Mouse (Mus musculus) CH12.LX (cell line): ENCODE results near the gene Olfr1122. TPM values are rescaled to one million over a fixed set of nuclear protein-coding genes. Genes with fewer than 3 reads are reported as not detected.

Experiments used
- DNase-seq: peaks from one replicate; pipeline ENCODE4 v3.0.0-alpha.2; 2013; ENCODE audit errors: extremely low read depth
- H3K27ac ChIP-seq: 2 replicates; pipeline ENCODE4 v1.5.1; 2012; ENCODE audit warnings: low read depth, mild to moderate bottlenecking, control low read depth, moderate library complexity; ENCODE audit not compliant: insufficient read depth
- H3K27me3 ChIP-seq: replicated peaks from 2 replicates; pipeline ENCODE3; 2012; ENCODE audit warnings: inconsistent platforms
- H3K36me3 ChIP-seq, 2 experiments: replicated peaks in 1 of 2; 2 replicates each; pipeline versions ENCODE3 to v1.6.1; 2012; ENCODE audit warnings: inconsistent platforms in 1 of 2, low read length in 1 of 2, mild to moderate bottlenecking in 1 of 2, mixed read lengths in 1 of 2, moderate library complexity in 1 of 2; ENCODE audit not compliant: control insufficient read depth in 1 of 2, insufficient read depth in 1 of 2
- H3K4me1 ChIP-seq, 2 experiments: 2 replicates each; pipeline ENCODE4 v1.6.1; 2012; ENCODE audit warnings: inconsistent platforms in 1 of 2, moderate library complexity in 1 of 2; ENCODE audit not compliant: insufficient read depth in 2 of 2, control insufficient read depth in 1 of 2
- H3K4me2 ChIP-seq: 2 replicates; pipeline ENCODE4 v1.6.1; 2012; ENCODE audit warnings: low read depth, mild to moderate bottlenecking, control low read depth; ENCODE audit not compliant: poor library complexity, insufficient read depth, severe bottlenecking
- H3K4me3 ChIP-seq, 3 experiments: fragments of 150-350 bp in 1 of 3; sonication (generic) in 1 of 3; replicated peaks in 1 of 3; 2 replicates each; pipeline versions ENCODE3 to v1.5.1; 2011 to 2012; ENCODE audit warnings: low read depth in 2 of 3, low read length in 2 of 3, mild to moderate bottlenecking in 2 of 3, moderate library complexity in 2 of 3, control low read depth in 1 of 3, improper control_type of control experiment in 1 of 3, inconsistent platforms in 1 of 3, mixed read lengths in 1 of 3; ENCODE audit not compliant: poor library complexity in 1 of 3
- H3K79me2 ChIP-seq: replicated peaks from 2 replicates; pipeline ENCODE4 v1.6.1; 2012; ENCODE audit warnings: mild to moderate bottlenecking, moderate library complexity; ENCODE audit not compliant: control insufficient read depth, poor library complexity, insufficient read depth, severe bottlenecking; ENCODE audit errors: extremely low read depth
- H3K9ac ChIP-seq: 2 replicates; pipeline ENCODE4 v1.6.1; 2012; ENCODE audit warnings: low read depth, mild to moderate bottlenecking, control low read depth, moderate library complexity; ENCODE audit not compliant: insufficient read depth
- H3K9me3 ChIP-seq: replicated peaks from 2 replicates; pipeline ENCODE3; 2012; ENCODE audit warnings: low read length, inconsistent platforms, mixed read lengths
- BHLHE40 ChIP-seq: IDR thresholded peaks from 2 replicates; pipeline ENCODE4 v1.6.1; 2011; ENCODE audit warnings: mild to moderate bottlenecking, low read depth, low read length, improper control_type of control experiment
- GABPA ChIP-seq: IDR thresholded peaks from 2 replicates; pipeline ENCODE4 v1.6.1; 2012; ENCODE audit warnings: low read depth, low read length, improper control_type of control experiment, inconsistent platforms; ENCODE audit not compliant: insufficient replicate concordance
- HCFC1 ChIP-seq: IDR thresholded peaks from 2 replicates; pipeline ENCODE4 v1.6.1; 2012; ENCODE audit warnings: low read depth, mild to moderate bottlenecking, inconsistent platforms, low read length, improper control_type of control experiment
- JUN ChIP-seq: IDR thresholded peaks from 2 replicates; pipeline ENCODE4 v1.6.1; 2011; ENCODE audit warnings: low read depth, mild to moderate bottlenecking, low read length, improper control_type of control experiment, moderate library complexity; ENCODE audit not compliant: insufficient read depth
- JUND ChIP-seq: conservative IDR thresholded peaks from 2 replicates; pipeline ENCODE4 v1.6.1; 2011; ENCODE audit warnings: low read depth, low read length, improper control_type of control experiment
- MAFK ChIP-seq: IDR thresholded peaks from 2 replicates; pipeline ENCODE4 v1.6.1; 2011; ENCODE audit warnings: low read length, improper control_type of control experiment; ENCODE audit not compliant: insufficient replicate concordance
- MAX ChIP-seq: IDR thresholded peaks from 2 replicates; pipeline ENCODE4 v1.6.1; 2011; ENCODE audit warnings: low read length, improper control_type of control experiment
- MAZ ChIP-seq: IDR thresholded peaks from 2 replicates; pipeline ENCODE4 v1.6.1; 2012; ENCODE audit warnings: low read depth, mild to moderate bottlenecking, inconsistent platforms, low read length, improper control_type of control experiment, moderate library complexity
- MXI1 ChIP-seq: IDR thresholded peaks from 2 replicates; pipeline ENCODE4 v1.6.1; 2011; ENCODE audit warnings: mild to moderate bottlenecking, low read depth, low read length, improper control_type of control experiment
- MYC ChIP-seq: IDR thresholded peaks from 2 replicates; pipeline ENCODE4 v1.6.1; 2011; ENCODE audit warnings: low read depth, mild to moderate bottlenecking, improper control_type of control experiment, low read length
- POLR2AphosphoS2 ChIP-seq: IDR thresholded peaks from 2 replicates; pipeline ENCODE4 v1.6.1; 2011; ENCODE audit warnings: low read depth, low read length, improper control_type of control experiment
- SIN3A ChIP-seq: IDR thresholded peaks from 2 replicates; pipeline ENCODE4 v1.6.1; 2012; ENCODE audit warnings: low read length, improper control_type of control experiment, inconsistent platforms
- SMC3 ChIP-seq: IDR thresholded peaks from 2 replicates; pipeline ENCODE4 v1.6.1; 2011; ENCODE audit warnings: low read depth, low read length, improper control_type of control experiment
- TCF12 ChIP-seq: IDR thresholded peaks from 2 replicates; pipeline ENCODE4 v1.6.1; 2014; ENCODE audit warnings: low read depth, mild to moderate bottlenecking, inconsistent platforms, low read length, improper control_type of control experiment
- UBTF ChIP-seq: IDR thresholded peaks from 2 replicates; pipeline ENCODE4 v1.6.1; 2012; ENCODE audit warnings: low read depth, mild to moderate bottlenecking, inconsistent platforms, low read length, improper control_type of control experiment, moderate library complexity
- ZC3H11A ChIP-seq: IDR thresholded peaks from 2 replicates; pipeline ENCODE4 v1.6.1; 2012; ENCODE audit warnings: low read depth, mild to moderate bottlenecking, inconsistent platforms, low read length, improper control_type of control experiment
- ZKSCAN1 ChIP-seq: IDR thresholded peaks from 2 replicates; pipeline ENCODE4 v1.6.1; 2012; ENCODE audit warnings: low read depth, inconsistent platforms, low read length, improper control_type of control experiment, borderline replicate concordance
- ZMIZ1 ChIP-seq: IDR thresholded peaks from 2 replicates; pipeline ENCODE4 v1.6.1; 2012; ENCODE audit warnings: low read depth, mild to moderate bottlenecking, inconsistent platforms, low read length, improper control_type of control experiment
- dilution Hi-C: fragments of 300-500 bp; cut with MboI; formaldehyde crosslinking; loops from 2 replicates; pipeline ENCODE4 v1.14.3; 2020; ENCODE audit warnings: low sequenced_read_pairs; ENCODE audit not compliant: extremely low pct_unique_long_range_greater_than_20kb, extremely low pct_ligation_motif_present
- in situ Hi-C: fragments of 300-500 bp; cut with MboI; formaldehyde crosslinking; loops from 3 replicates; pipeline ENCODE4 v1.14.3; 2019; ENCODE audit warnings: low sequenced_read_pairs, low pct_ligation_motif_present, low pct_unique_long_range_greater_than_20kb, mixed read lengths
- polyA plus RNA-seq: library from polyadenylated mRNA; unstranded; fragments of >175 nt; gene quantifications from 2 replicates; pipeline ENCODE4 v1.2.1, GENCODE M21; 2012; ENCODE audit warnings: low read depth; ENCODE audit not compliant: insufficient read length
- total RNA-seq, 2 experiments: library from RNA; depleted of rRNA; stranded (reverse); fragments of 300-350 nt in 1 of 2; fragments of >200 nt in 1 of 2; gene quantifications; 2 replicates each; pipeline ENCODE4 v1.2.3; 2012 to 2014

Olfr1122 gene
- total and polyA plus RNA-seq, 3 experiments, result not detected

DNA sequence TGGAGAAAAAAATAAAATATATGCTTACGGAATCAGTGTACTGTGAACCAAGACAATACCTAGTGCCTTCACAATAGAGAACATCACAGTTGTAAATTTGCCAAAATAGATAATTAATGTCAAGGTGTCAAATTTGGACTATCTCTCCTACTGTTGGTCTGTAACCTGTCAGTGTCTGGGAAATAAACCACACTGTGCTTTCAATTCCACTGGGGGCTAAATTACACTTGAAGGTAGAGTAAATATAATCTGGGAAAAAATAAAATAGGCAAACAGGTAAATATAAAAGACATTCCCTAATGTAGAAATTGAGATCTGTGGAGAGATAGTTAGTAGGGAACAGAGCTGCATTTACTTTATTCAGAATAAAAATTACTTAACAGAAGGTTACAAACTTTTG, 44.3 kb downstream of the Olfr1122 start, which contains the start of gene Olfr1124:
Olfr1124 (plus strand) TSS at position 301 of the 400 bp plus-strand sequence.
- no peaks in the 10 kb centered on the region for H3K79me2 ChIP-seq
- no peak within 1 kb of the TSS for H3K9ac ChIP-seq
- H3K27ac ChIP-seq, result no peak within 1 kb of the TSS
- no peaks in the 10 kb centered on the region for H3K4me1 ChIP-seq
- H3K9me3 ChIP-seq, result peaks cover 11% of the 10 kb centered on the region
- no peak within 1 kb of the TSS for H3K4me2 ChIP-seq
- H3K4me3 ChIP-seq, result no peak within 1 kb of the TSS
- H3K36me3 ChIP-seq, result no peaks in the 10 kb centered on the region
- no peaks in the 10 kb centered on the region for H3K27me3 ChIP-seq
- in situ Hi-C loops, result no loop called here
- no peak for DNase-seq
- dilution Hi-C loops, result no loop called here
- no peak for TF ChIP-seq BHLHE40
- TF ChIP-seq JUND, result no peak
- no peak for TF ChIP-seq ZMIZ1
- no peak for TF ChIP-seq ZC3H11A
- TF ChIP-seq SMC3, result no peak
- no peak for TF ChIP-seq MYC
- TF ChIP-seq ZKSCAN1, result no peak
- no peak for TF ChIP-seq TCF12
- TF ChIP-seq MXI1, result no peak
- TF ChIP-seq SIN3A, result no peak
- no peak for TF ChIP-seq MAX
- TF ChIP-seq, all 38 proteins: peak for 0

- no peaks in the 10 kb centered on the region for H3K79me2 ChIP-seq
- no peaks in the 10 kb centered on the region for H3K4me1 ChIP-seq
- H3K9ac ChIP-seq, result no peak overlapping the region
- dilution Hi-C loops, result no loop called here
- DNase-seq, result no peak
- H3K27me3 ChIP-seq, result no peaks in the 10 kb centered on the region
- H3K9me3 ChIP-seq, result peaks cover 13% of the 10 kb centered on the region
- TF ChIP-seq ZKSCAN1 (no peak), JUN (no peak), ZMIZ1 (no peak), MAZ (no peak), HCFC1 (no peak), GABPA (no peak), POLR2AphosphoS2 (no peak), UBTF (no peak), MAFK (no peak), ZC3H11A (no peak)
- H3K4me2 ChIP-seq, result no peak overlapping the region
- in situ Hi-C loops, result no loop called here
- H3K27ac ChIP-seq, result no peak overlapping the region
- no peak overlapping the region for H3K4me3 ChIP-seq
- no peaks in the 10 kb centered on the region for H3K36me3 ChIP-seq
These were observed 52.1 kb downstream of the Olfr1122 start for GRCm38 (mm10) chr2:87437731-87438130.

Other genes with a start within 250 kb of the Olfr1122 start
- gene Olfr1110, start 245.5 kb upstream of the Olfr1122 start, total RNA-seq (2012; rRNA removed), result not detected in 2 replicates
- gene Olfr1110, start 245.5 kb upstream of the Olfr1122 start, total RNA-seq (2014; rRNA removed), result not detected in 2 replicates
- gene Olfr1110, start 245.5 kb upstream of the Olfr1122 start, polyA plus RNA-seq, result not detected in 2 replicates
- gene Olfr1111, start 233.2 kb upstream of the Olfr1122 start, total RNA-seq (2012; rRNA removed), result not detected in 2 replicates
- not detected in 2 replicates for gene Olfr1111, start 233.2 kb upstream of the Olfr1122 start, total RNA-seq (2014; rRNA removed)
- not detected in 2 replicates for gene Olfr1111, start 233.2 kb upstream of the Olfr1122 start, polyA plus RNA-seq
- not detected in 2 replicates for gene Olfr1112, start 198.1 kb upstream of the Olfr1122 start, total RNA-seq (2012; rRNA removed)
- not detected in 2 replicates for gene Olfr1112, start 198.1 kb upstream of the Olfr1122 start, total RNA-seq (2014; rRNA removed)
- not detected in 2 replicates for gene Olfr1112, start 198.1 kb upstream of the Olfr1122 start, polyA plus RNA-seq
- not detected in 2 replicates for gene Olfr1113, start 176.9 kb upstream of the Olfr1122 start, total RNA-seq (2012; rRNA removed)
- gene Olfr1113, start 176.9 kb upstream of the Olfr1122 start, total RNA-seq (2014; rRNA removed), result not detected in 2 replicates
- not detected in 2 replicates for gene Olfr1113, start 176.9 kb upstream of the Olfr1122 start, polyA plus RNA-seq
- not detected in 2 replicates for gene Olfr1115, start 137.8 kb upstream of the Olfr1122 start, total RNA-seq (2012; rRNA removed)
- not detected in 2 replicates for gene Olfr1115, start 137.8 kb upstream of the Olfr1122 start, total RNA-seq (2014; rRNA removed)
- not detected in 2 replicates for gene Olfr1115, start 137.8 kb upstream of the Olfr1122 start, polyA plus RNA-seq
- not detected in 2 replicates for gene Olfr1116, start 118.3 kb upstream of the Olfr1122 start, total RNA-seq (2012; rRNA removed)
- not detected in 2 replicates for gene Olfr1116, start 118.3 kb upstream of the Olfr1122 start, total RNA-seq (2014; rRNA removed)
- gene Olfr1116, start 118.3 kb upstream of the Olfr1122 start, polyA plus RNA-seq, result not detected in 2 replicates
- not detected in 2 replicates for gene Olfr1118, start 78.3 kb upstream of the Olfr1122 start, total RNA-seq (2012; rRNA removed)
- gene Olfr1118, start 78.3 kb upstream of the Olfr1122 start, total RNA-seq (2014; rRNA removed), result not detected in 2 replicates
- not detected in 2 replicates for gene Olfr1118, start 78.3 kb upstream of the Olfr1122 start, polyA plus RNA-seq
- not detected in 2 replicates for gene Olfr1120, start 31.0 kb upstream of the Olfr1122 start, total RNA-seq (2012; rRNA removed)
- gene Olfr1120, start 31.0 kb upstream of the Olfr1122 start, total RNA-seq (2014; rRNA removed), result not detected in 2 replicates
- gene Olfr1120, start 31.0 kb upstream of the Olfr1122 start, polyA plus RNA-seq, result not detected in 2 replicates
- gene Olfr1121, start 16.0 kb upstream of the Olfr1122 start, total RNA-seq (2012; rRNA removed), result not detected in 2 replicates
- gene Olfr1121, start 16.0 kb upstream of the Olfr1122 start, total RNA-seq (2014; rRNA removed), result not detected in 2 replicates
- gene Olfr1121, start 16.0 kb upstream of the Olfr1122 start, polyA plus RNA-seq, result not detected in 2 replicates
- gene Olfr1123, start 30.8 kb downstream of the Olfr1122 start, total RNA-seq (2012; rRNA removed), result not detected in 2 replicates
- gene Olfr1123, start 30.8 kb downstream of the Olfr1122 start, total RNA-seq (2014; rRNA removed), result not detected in 2 replicates
- not detected in 2 replicates for gene Olfr1123, start 30.8 kb downstream of the Olfr1122 start, polyA plus RNA-seq
- gene Olfr1124, start 44.4 kb downstream of the Olfr1122 start, total RNA-seq (2012; rRNA removed), result not detected in 2 replicates
- gene Olfr1124, start 44.4 kb downstream of the Olfr1122 start, total RNA-seq (2014; rRNA removed), result not detected in 2 replicates
- gene Olfr1124, start 44.4 kb downstream of the Olfr1122 start, polyA plus RNA-seq, result not detected in 2 replicates
- not detected in 2 replicates for gene Olfr1126, start 68.1 kb downstream of the Olfr1122 start, total RNA-seq (2012; rRNA removed)
- not detected in 2 replicates for gene Olfr1126, start 68.1 kb downstream of the Olfr1122 start, total RNA-seq (2014; rRNA removed)
- not detected in 2 replicates for gene Olfr1126, start 68.1 kb downstream of the Olfr1122 start, polyA plus RNA-seq
- not detected in 2 replicates for gene Pramel7, start 111.2 kb downstream of the Olfr1122 start, total RNA-seq (2012; rRNA removed)
- gene Pramel7, start 111.2 kb downstream of the Olfr1122 start, total RNA-seq (2014; rRNA removed), result not detected in 2 replicates
- gene Pramel7, start 111.2 kb downstream of the Olfr1122 start, polyA plus RNA-seq, result not detected in 2 replicates
- gene Pramel6, start 120.7 kb downstream of the Olfr1122 start, total RNA-seq (2012; rRNA removed), result not detected in 2 replicates
- not detected in 2 replicates for gene Pramel6, start 120.7 kb downstream of the Olfr1122 start, total RNA-seq (2014; rRNA removed)
- not detected in 2 replicates for gene Pramel6, start 120.7 kb downstream of the Olfr1122 start, polyA plus RNA-seq
- not detected in 2 replicates for gene Olfr153, start 145.9 kb downstream of the Olfr1122 start, total RNA-seq (2012; rRNA removed)
- not detected in 2 replicates for gene Olfr153, start 145.9 kb downstream of the Olfr1122 start, total RNA-seq (2014; rRNA removed)
- not detected in 2 replicates for gene Olfr153, start 145.9 kb downstream of the Olfr1122 start, polyA plus RNA-seq
- gene Olfr1128, start 159.7 kb downstream of the Olfr1122 start, total RNA-seq (2012; rRNA removed), result not detected in 2 replicates
- not detected in 2 replicates for gene Olfr1128, start 159.7 kb downstream of the Olfr1122 start, total RNA-seq (2014; rRNA removed)
- not detected in 2 replicates for gene Olfr1128, start 159.7 kb downstream of the Olfr1122 start, polyA plus RNA-seq
- not detected in 2 replicates for gene Olfr1129, start 188.1 kb downstream of the Olfr1122 start, total RNA-seq (2012; rRNA removed)
- not detected in 2 replicates for gene Olfr1129, start 188.1 kb downstream of the Olfr1122 start, total RNA-seq (2014; rRNA removed)
- 0.17 TPM in 1 of 2 replicates, not detected in the other for gene Olfr1129, start 188.1 kb downstream of the Olfr1122 start, polyA plus RNA-seq
- not detected in 2 replicates for gene Olfr1130, start 220.4 kb downstream of the Olfr1122 start, total RNA-seq (2012; rRNA removed)
- gene Olfr1130, start 220.4 kb downstream of the Olfr1122 start, total RNA-seq (2014; rRNA removed), result not detected in 2 replicates
- gene Olfr1130, start 220.4 kb downstream of the Olfr1122 start, polyA plus RNA-seq, result not detected in 2 replicates
- not detected in 2 replicates for gene Olfr1131, start 241.3 kb downstream of the Olfr1122 start, total RNA-seq (2012; rRNA removed)
- gene Olfr1131, start 241.3 kb downstream of the Olfr1122 start, total RNA-seq (2014; rRNA removed), result not detected in 2 replicates
- gene Olfr1131, start 241.3 kb downstream of the Olfr1122 start, polyA plus RNA-seq, result not detected in 2 replicates